Comparison of ENCODE assay signal across 8 mouse cellular contexts in genomic region chr15:86213753-86214548, GRCm38 (mm10). TPM values are rescaled to one million over a fixed set of nuclear protein-coding genes. Genes with fewer than 3 reads are reported as not detected.
A peak's percentile ranks its signal among the peaks of the same experiment; 100 is the strongest.
DNase-seq lines count a peak whose midpoint lies in the region; ATAC-seq and TF ChIP-seq lines count a peak whose summit lies in the region.

TSS of gene Tbc1d22a (plus strand) at chr15:86214459.

- H3K4me1 ChIP-seq in cortical plate, adult 2 months (ENCODE audit: control insufficient read depth, insufficient read depth, low read length), result peaks cover 2% of the 10 kb centered on the region; the same call in 1 of the 2 replicates

- peak; percentile 94 for DNase-seq in gastrocnemius, postnatal 10 days
- DNase-seq in induced T-regulatory cell, adult 2 months (ENCODE audit: low read depth), result peak; percentile 98
- peak; percentile 81 to 94 for DNase-seq in left cerebral cortex, adult 9 months (ENCODE audit: low spot score in 2 of 2)
- peak; percentile 92 for DNase-seq in right cerebral cortex, postnatal 14 days
- DNase-seq in urinary bladder, postnatal 36 days (ENCODE audit: low spot score in 2 of 2), result peak; percentile 87 to 92

- TF ChIP-seq POLR2A in cortical plate, adult 2 months (IDR thresholded peaks at IDR 0.05; ENCODE audit: extremely low read depth, insufficient read depth, low read length), result peak; percentile 97

- H3K4me3 ChIP-seq in cortical plate, adult 2 months (ENCODE audit: insufficient read depth, low read length), result peak within 1 kb of the TSS; percentile 98

- no peak for TF ChIP-seq CTCF in cortical plate, adult 2 months (IDR thresholded peaks at IDR 0.05; ENCODE audit: extremely low read depth, insufficient read depth, low read length)

- peak within 1 kb of the TSS; percentile 42 for H3K27ac ChIP-seq in cortical plate, adult 2 months (ENCODE audit: insufficient read depth, low read length)

- ATAC-seq in activated CD4-positive, CD25-positive, alpha-beta regulatory T cell, adult 4 months, result peak; percentile 89
- peak; percentile 94 for ATAC-seq in megakaryocyte progenitor cell, adult 5-6 weeks (replicated peaks; ENCODE audit: poor library complexity)

RNA-seq across cellular contexts. Expression of gene Tbc1d22a, which starts in this region (rescaled TPM):
- polyA plus RNA-seq in activated CD4-positive, CD25-positive, alpha-beta regulatory T cell, adult 4 months (2017; shearing (Covaris generic)), result 10 to 100 TPM; 10.6 to 13.1 TPM
- polyA plus RNA-seq in cortical plate, adult 2 months (2012; rRNA removed), result 33.5 and 33.9 TPM in 2 replicates
- total RNA-seq in gastrocnemius, postnatal 10 days (2021), result 10 to 100 TPM; 12.2 to 15.3 TPM
- 12.2 and 12.6 TPM in 2 replicates for total RNA-seq in megakaryocyte progenitor cell, adult 5-6 weeks (2015)
- total RNA-seq in megakaryocyte progenitor cell, adult 5-6 weeks (2017), result 17.3 and 19.8 TPM in 2 replicates

Comparison
In these comparisons a context has a peak if more than half of its experiments do, and no peak if none do; other contexts are left out.
1. Peak in every context shown above with its lines: DNase-seq, ATAC-seq, H3K4me3 ChIP-seq and H3K27ac ChIP-seq.